Mouse (Mus musculus) lung, embryonic 15.5 days (tissue): ENCODE data around the gene Barhl1. TPM values are rescaled to one million over a fixed set of nuclear protein-coding genes. Genes with fewer than 3 reads are reported as not detected.

Experiments used
- polyA plus RNA-seq: library from polyadenylated mRNA; unstranded; fragments of >200 nt; fragmentation: Nextera tagmentation; extraction: Ambion mirVana; gene quantifications from 2 replicates; pipeline ENCODE4 v1.2.1, GENCODE M21; 2015

Gene Barhl1
- polyA plus RNA-seq, 1 experiment from 2014 or later, result not detected

Other genes with a start within 250 kb of the Barhl1 start
- 3.5 and 4.0 TPM in 2 replicates for gene Spaca9, start 216.9 kb downstream of the Barhl1 start, polyA plus RNA-seq
- 1.7 and 1.9 TPM in 2 replicates for gene Ak8, start 216.5 kb downstream of the Barhl1 start, polyA plus RNA-seq
- 14.5 and 14.9 TPM in 2 replicates for gene Gtf3c4, start 76.3 kb downstream of the Barhl1 start, polyA plus RNA-seq
- gene Ddx31, start 76.3 kb downstream of the Barhl1 start, polyA plus RNA-seq, result 16.1 and 16.2 TPM in 2 replicates
- gene Cfap77, start 138.4 kb upstream of the Barhl1 start, polyA plus RNA-seq, result 0.33 and 0.57 TPM in 2 replicates
- 9.0 and 11.3 TPM in 2 replicates for gene Ttf1, start 143.6 kb upstream of the Barhl1 start, polyA plus RNA-seq
- 11.2 and 13.6 TPM in 2 replicates for gene Setx, start 207.5 kb upstream of the Barhl1 start, polyA plus RNA-seq